9 mouse cellular contexts compared by ENCODE assay signal in genomic region chr8:108829305-108829717, GRCm38 (mm10).
DNase-seq lines count a peak whose midpoint lies in the region; ATAC-seq lines count a peak whose summit lies in the region.
"Had no signal": no experiment of that assay in that cellular context is flagged by ENCODE, and none has a peak within 500 bp of the region (broad histone marks: within the 10 kb centered on the region; RNA-seq: fewer than 3 reads in every experiment).

No protein-coding gene starts in this region.

- H3K27ac ChIP-seq in neural tube, embryonic 12.5 days: peak overlapping the region; percentile 50; the same call in 1 of the 2 replicates
- H3K27ac ChIP-seq: heart, embryonic 13.5 days had no signal

- H3K4me1 ChIP-seq in neural tube, embryonic 12.5 days: peaks cover 49% of the 10 kb centered on the region

- H3K36me3 ChIP-seq in neural tube, embryonic 12.5 days: no peaks in the 10 kb centered on the region

- H3K4me3 ChIP-seq in neural tube, embryonic 12.5 days: no peak overlapping the region
- H3K4me3 ChIP-seq: heart, embryonic 13.5 days; myocyte had no signal

- no peaks in the 10 kb centered on the region for H3K9me3 ChIP-seq in neural tube, embryonic 12.5 days
- H3K9me3 ChIP-seq: heart, embryonic 13.5 days had no signal

- no peaks in the 10 kb centered on the region for H3K27me3 ChIP-seq in neural tube, embryonic 12.5 days (replicated peaks)
- H3K27me3 ChIP-seq: heart, embryonic 13.5 days had no signal

- H3K9ac ChIP-seq in neural tube, embryonic 12.5 days: no peak overlapping the region
- H3K9ac ChIP-seq: heart, embryonic 13.5 days had no signal

- WGBS in neural tube, embryonic 12.5 days: 15% methylated on average over 12 of the region's 12 CpGs

- H3K4me2 ChIP-seq in neural tube, embryonic 12.5 days (replicated peaks): peak overlapping the region; percentile 43
- H3K4me2 ChIP-seq: heart, embryonic 13.5 days had no signal

- peak; percentile 56 for DNase-seq in brain, adult 2 months (ENCODE audit: low read depth, low spot score)
- peak; percentile 55 to 63 for DNase-seq in cerebellum, postnatal 14 days
- peak; percentile 17 to 22 for DNase-seq in frontal cortex, postnatal 14 days (ENCODE audit: low spot score in 2 of 2)
- peak; percentile 40 for DNase-seq in layer of hippocampus, adult 9-11 months
- DNase-seq in adipocyte (ENCODE audit: low spot score): no peak

- ATAC-seq in neural tube, embryonic 12.5 days (ENCODE audit: low FRiP score, low read depth): peak; percentile 86
- no peak for ATAC-seq in CD4-positive, CD25-positive, alpha-beta regulatory T cell, adult 4 months
